Mouse (Mus musculus) adrenal gland, adult 18-20 months (tissue): ENCODE results near the gene Gm49358. TPM values are rescaled to one million over a fixed set of nuclear protein-coding genes. Genes with fewer than 3 reads are reported as not detected.

ENCODE experiments used
- DNase-seq, 2 experiments: peaks; one replicate each; pipeline ENCODE4 v3.0.0; 2021 to 2022; ENCODE audit warnings: low spot score in 2 of 2
- total RNA-seq, 2 experiments: library from RNA; stranded (reverse); gene quantifications; 1 replicate in 1 of 2; 2 replicates in 1 of 2; pipeline ENCODE4 v1.2.3; 2021

Gm49358 gene
- total RNA-seq, 2 experiments from 2014 or later, result 12.4 to 15.9 TPM

DNA sequence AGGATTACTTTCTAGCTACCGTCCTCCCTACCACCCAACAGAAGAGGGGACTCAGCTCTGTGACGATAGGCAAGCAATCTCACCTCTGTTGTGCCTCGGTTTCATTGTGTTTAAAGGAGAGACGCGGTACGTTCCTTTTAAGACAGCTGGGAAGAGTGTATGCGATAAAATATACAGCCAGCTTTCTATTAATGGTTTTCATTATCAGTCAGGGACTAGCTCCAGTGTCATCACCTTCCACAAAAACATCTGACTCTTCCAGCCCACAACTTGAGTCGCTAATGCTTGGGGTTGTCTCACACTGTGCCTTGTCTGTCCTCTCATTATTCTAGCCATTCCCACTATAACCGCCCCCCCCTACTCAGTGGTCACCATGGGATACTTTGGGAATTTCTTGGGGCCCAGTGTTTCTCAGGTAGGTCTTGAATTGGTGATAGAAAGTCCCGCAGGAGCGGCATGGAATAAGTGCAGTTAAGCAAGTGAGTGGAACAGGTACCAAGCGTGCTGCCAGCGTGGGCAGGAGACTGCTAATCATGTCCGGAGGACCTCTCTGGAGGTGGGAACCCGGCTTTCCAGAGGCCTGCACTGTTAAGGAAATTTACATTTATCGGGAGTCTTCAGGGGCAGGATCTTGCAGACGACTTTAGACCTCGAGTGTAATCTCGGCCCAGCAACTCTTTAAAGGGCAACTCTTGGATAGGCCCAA, 14.0 kb downstream of the Gm49358 start:
- no peak for DNase-seq

DNA sequence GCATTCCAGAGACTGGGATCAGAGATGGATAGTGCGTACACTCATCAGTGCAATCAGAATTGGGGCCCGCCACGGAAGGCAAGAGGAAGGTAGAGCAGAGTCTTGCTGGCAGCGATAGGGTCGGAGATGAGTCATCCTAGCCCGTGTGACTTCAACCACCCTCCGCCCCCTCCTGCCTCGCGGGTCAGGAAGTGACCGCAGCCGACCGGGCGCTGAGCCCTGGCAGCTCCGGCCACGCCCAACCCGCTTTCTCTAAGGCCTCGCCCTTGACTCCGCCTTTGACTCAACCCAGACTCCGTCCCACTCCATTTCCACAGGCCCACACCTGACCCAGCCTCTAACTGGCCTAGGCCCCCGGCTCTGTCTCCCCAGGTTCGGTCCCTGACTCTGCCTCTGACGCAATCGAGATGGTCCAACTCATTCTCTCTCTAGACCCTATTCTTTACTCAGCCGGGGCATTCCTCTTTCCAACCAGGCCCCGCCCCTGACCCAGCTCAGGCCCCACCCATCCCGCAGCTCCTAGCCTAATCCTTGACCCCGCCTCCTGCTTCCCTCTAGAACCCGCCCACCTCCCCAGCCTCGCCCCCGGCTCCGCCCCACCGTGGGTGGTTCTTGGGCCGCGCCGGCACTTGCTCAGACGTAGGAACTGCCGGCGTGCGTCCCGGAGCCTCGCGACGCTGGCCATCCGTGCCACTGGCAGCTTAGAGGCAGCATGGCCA, 14.8 kb downstream of the Gm49358 start, which contains the start of gene Nt5dc3:
TSS of gene Nt5dc3 (plus strand) at position 608 of the 719 bp plus-strand sequence.
- peak; percentile 92 to 95 for DNase-seq

DNA sequence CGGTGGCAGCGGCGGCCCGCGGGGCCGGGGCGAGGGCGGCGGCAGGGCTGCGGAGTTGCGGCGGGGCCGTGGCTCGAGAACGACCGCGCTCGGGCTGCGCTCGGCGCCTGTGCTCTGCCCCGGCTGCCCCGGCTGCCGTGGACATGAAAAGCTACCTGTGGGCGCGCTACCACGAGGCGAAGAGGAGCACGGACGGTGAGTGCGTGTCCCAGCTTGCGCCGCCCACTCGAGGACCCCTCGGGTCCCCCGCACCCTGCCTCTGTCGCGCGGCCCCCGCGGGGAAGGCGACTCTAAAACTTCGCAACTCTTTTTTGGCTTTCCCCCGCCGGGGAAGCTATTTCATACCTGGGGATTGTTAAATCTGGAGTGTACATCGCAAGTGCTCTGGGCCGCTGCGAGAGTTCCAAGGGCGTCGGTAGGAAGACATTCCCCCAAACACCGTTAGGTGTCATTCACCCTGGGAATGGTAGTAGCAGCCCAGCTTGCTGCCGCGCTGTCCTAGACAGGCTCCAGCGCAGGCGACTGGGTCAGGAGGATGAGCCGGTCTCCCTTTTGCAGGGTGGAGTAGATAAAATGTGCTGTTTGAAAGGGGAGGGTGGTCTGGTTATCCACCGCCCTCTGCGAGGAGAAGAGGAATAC, 15.5 kb downstream of the Gm49358 start:
- peak; percentile 41 to 45 for DNase-seq

DNA sequence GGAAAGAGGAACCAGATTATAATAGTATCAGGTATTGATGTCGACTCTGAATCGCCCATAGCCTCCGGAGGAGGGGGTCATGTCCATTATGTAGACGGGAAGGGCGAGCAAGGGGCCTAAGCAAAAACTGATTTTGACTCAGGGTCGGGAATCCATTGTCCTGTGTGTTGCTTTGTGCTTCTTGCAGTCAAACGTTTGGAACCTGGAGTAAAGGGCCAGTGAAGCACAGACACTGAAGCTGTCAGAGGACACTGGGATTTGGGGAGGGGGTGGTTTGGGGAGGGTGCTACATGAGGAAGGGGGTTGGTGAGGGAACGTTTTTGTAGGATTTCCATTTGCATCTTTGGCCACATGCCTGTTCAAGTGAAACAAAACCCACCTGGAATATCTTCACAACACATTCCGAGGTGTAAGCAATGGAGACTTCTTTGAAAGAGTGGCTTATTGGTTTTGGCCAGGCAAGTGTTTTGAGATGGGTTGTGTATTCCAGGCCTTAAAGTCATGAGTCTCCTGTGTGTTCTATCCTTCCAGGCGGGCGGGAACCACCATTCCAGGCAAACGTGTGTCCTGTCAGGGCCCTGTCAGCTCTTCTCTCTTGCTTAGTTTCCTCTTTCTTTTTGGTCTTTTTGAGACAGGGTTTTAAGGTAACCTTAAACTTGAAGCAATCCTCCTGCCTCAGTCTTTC, 16.2 kb downstream of the Gm49358 start:
- no peak for DNase-seq

DNA sequence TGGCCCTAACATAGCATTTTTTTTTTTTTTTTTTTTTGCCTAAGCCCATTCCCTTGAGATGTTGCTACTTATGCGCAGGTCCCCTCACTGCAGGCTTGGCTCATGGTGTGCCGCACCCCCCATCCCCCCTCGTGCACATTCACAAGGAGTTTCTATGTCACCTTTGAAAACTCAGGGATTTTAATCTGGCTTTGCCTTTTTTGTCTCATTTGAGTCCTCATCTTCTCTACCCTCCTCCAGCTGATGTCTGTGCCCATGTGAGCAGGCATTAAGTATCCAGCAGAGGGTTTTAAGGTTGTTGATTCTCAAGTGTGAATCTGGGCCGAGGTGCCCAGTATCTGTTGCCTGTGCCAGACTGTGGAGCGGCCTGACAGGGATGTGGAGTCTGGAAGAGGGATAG, 17.9 kb downstream of the Gm49358 start:
- DNase-seq, result no peak

DNA sequence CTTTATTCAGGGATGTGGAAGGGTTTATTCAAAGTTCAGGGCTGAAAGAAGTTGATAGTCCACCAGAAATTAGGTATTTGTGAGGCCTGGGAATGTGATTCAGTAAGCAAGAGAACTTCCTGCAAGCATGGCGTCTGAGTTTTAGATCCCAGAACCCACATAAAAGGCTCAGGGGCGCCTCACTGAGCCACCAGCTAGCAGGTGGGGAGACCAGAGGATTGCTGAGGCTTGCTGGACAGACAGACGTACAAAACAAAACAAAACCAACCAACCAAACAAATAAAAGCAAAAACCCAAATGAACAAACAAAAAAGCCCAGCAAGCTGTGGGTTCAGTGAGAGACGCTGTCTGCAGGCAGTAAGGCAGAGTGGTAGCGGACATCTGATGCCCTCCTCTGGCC, 18.9 kb downstream of the Gm49358 start:
- DNase-seq, result no peak

DNA sequence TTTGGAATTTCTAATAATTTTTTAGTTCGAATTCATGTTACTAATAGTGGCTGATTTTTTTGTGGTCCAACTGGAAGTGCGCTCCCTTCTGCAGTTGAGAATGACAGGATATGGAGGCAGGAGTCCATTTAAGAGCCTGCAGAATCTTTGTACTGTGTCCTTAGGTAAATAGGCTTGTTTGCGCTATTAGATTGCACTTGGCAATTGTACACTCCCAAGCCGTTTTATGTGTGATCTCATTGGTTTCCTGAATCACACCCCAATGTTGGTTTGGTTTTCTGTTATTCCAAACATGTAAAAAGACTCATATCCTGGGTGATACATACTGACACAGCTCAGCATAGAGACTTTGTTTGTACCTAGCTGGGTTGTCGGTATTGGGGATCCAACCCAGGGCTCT, 19.8 kb downstream of the Gm49358 start:
- no peak for DNase-seq

DNA sequence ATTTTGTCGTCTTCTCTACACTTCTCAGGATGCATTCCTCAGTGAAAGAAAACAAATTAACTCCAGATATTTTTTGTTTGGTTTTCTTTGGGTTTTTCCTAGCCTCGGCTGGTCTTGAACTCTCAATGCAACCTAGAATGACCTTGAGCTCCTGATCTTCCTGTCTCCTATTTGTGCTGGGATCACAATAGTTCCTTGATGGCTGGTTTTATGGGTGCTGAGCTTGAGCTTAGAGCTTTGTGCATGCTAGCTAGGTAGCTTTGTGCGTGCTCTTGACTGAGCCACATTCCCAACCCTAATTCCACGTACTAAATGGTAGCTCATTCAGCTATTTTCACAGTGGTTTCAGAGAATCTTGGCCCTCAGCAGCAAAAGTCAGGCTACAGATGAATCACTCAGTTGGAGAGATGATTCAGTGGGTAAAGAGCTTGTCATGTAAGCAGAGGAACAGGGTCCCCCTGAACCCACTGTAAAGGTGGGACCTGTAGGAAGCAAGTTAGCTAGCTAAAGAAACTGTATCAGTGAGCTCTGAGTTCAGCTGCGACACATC, 20.4 kb downstream of the Gm49358 start:
- no peak for DNase-seq

DNA sequence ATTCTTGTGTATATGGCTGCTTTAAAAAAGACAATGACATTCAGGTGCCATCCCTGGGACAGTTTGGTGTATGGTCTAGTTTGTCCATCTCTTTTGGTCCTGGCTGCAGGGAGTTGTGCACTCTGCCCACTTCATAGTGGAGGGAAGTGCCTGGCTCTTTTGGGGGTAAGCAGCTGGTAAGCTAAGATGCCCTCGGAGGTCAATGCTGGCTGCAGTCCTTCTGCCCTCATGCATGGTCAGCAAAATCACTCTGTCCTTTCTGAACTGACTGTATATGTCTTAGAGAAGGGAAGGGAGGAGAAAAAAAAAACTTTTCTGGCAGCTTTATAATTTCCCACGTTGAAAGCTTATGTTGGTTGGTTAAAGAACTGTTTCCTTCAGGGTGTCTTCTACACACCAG, 21.6 kb downstream of the Gm49358 start:
- no peak for DNase-seq

DNA sequence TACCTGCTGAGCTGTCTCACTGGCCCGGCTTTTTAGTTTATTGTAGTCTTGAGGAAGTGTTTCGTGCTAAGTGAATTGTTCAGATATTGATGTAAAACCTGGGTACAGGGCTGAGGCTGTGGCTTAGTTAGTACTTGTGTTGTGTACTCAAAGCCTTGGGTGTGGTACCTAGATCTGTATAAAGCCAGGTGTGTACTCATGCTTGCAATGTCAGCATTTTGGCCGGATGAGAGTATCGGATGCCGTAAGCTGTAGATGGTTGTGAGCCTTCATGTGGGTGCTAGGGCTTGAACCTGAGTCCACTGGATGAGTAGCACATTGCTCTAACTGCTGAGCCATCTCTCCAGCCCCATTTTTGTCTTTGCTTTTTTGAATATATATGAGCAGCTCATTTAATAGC, 22.3 kb downstream of the Gm49358 start:
- no peak for DNase-seq

DNA sequence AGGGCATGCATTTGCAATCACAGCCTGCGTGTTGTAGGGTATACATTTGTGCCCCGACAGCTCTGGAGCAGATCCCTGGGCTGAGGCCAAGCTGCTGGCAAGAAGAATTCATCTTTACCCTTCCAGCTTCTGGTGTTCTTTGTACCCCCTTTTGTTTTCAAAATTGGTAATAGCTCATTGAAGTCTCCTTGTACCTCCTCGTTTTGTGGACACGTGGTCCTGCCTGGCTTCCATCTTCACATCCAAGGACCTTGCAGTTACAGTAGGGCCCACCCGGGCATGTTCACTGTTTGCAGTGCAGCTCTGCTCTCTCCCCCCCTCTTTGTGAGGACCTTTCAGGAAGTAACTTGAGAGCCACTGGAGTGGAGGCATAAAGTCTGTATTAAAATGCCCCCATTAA, 24.4 kb downstream of the Gm49358 start:
- DNase-seq, result no peak

DNA sequence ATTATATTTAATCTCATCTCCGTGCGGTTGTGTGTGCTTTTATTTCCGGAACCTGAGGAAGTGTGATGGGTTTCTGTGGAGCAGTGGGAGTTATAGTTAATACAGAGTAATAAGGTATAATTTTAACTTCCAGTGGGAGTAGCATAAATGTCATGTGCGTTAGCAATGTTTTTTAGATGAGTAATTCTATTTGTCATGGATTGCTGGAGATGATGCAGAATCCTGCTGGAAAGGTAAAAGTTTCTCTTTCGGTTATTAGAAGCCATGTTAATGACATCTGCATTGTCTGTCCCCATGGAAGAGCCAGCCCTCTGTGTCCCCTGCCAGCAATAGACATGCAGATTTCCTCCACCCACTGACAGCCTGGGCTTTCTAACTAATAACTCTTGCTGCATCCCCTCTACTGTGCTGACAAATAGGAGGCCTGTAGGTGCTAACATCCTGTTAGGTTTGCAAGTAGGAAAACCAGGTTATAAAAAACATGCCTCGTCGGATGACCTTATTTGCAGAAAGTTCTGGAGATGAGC, 25.4 kb downstream of the Gm49358 start:
- no peak for DNase-seq

DNA sequence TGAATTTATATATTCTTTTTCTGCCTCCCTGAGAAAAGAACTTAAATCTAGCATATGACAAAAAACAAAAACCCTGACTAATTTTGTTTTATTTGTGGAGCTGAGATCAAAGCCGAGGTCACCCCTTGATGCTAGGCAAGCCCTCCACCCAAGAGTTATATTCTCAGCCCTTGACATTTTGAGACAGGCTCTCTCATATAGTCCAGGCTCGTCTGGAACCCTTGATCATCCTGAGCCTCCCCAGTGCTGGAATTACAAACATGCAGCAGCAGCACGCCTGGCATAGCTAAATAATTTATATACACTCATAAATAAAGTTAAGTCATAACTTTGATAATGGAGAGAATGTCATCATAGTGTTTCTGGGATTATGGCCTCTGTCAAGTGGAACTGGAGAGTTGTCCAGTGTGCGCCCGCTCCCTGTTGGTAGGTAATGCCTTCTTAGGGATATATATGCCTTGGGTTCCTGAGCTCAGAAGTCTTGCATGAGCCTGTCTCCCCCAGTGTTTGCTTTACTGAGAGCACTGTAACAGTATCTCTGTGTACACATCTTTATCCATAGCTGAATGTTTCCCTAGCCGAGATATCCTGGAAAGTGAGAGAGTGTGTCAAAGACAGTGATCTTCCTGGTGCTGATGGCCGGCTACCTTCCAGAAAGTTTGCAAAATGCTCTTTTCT, 27.9 kb downstream of the Gm49358 start:
- DNase-seq, result no peak

DNA sequence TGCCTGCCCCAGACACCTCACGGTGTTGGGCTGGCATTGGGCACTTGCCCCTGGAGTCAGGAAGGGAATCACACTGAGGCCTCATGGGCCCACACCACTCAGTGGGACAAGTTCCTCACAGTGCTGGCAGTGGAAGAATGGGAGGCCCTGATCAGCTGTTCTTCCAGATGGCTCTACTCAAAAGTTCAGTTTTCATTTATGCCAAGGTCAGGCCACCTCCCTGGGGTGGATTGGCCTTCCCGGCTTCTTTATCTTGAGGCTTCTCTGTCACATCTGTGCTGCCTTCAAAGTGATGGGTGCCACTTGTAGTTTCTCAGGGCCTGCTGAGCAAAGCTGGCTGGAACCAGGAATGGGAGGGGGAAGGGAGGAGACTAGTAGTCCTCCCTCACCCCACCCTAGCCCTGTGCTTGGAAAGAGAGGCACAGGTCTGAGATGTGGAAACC, 29.8 kb downstream of the Gm49358 start:
- DNase-seq, result peak in 1 of 2 experiments; percentile 32

DNA sequence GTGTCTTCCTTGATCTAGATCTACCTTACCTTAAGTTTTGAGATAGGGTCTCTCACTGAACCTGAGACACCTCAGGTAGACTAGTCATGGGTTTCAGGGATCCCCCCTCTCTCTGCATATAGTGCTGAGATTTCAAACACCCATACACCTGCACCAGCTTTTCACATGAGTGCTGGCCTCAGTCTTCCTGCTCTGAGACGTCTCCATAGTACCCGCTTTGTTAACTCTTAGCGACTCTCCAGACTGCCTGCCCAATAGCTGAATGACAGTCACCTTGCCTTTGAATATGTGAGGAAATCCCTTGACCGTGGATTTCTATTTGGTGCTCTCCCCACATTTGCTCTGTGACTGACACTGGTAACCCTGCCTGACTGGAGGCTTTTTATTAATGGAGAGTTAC, 30.4 kb downstream of the Gm49358 start:
- DNase-seq, result no peak

DNA sequence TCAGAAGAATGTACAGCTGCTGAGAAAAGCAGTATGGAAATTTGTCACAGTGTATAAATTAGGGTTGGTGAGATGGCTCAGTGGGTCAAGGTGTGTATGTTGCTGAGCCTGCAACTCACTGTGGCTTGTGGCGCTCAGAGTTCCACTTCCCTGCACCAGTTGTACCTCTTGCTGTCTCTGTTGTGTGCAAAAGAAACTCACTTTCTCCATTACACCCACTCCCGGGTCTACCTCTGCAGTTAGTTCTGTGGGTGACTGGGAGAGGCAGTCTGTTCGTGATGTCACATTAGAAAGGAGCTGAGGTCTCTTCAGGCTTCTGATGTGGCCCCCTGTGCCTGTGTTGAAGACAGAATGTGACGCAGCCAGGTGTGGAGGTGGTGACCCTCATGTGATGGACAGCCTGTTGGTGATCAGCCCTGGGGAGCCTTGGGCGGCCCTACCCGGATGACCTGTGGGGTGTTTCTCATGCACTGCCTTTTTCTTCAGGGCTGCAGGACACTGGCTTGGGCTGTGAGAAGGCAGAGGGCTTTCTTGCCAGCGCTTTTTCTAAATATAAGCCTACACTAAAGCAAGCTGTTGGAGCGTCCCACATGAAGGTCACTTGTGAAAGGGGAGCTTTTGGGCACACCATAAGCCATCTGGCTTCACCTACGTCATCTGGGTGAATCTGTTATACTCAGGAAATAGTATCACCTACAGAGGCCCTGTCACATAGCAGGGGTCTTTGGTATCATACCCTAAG, 31.2 kb downstream of the Gm49358 start:
- peak in 1 of 2 experiments; percentile 27 for DNase-seq

DNA sequence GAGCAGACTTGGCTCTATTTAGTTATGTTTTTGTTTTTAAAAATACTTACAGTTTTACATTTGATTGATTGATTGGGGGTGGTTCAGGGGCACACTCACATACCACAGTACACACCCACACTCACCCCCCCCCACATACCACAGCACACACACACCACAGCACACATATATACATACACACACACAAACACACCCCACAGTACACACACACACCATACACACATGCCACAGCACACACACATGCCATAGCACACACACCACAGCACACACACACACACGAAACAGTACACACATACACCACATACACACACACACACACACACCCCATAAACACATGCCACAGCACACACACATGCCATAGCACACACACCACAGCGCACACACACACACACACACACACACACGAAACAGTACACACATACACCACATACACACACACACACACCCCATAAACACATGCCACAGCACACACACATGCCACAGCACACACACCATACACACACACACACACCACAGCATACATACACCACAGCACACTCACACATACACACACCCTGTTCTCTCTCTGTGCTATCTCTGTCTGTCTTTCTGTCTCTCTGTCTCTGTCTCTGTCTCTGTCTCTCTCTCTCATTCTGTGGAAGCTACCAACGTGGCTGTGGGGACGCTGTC, 32.4 kb downstream of the Gm49358 start:
- no peak for DNase-seq

DNA sequence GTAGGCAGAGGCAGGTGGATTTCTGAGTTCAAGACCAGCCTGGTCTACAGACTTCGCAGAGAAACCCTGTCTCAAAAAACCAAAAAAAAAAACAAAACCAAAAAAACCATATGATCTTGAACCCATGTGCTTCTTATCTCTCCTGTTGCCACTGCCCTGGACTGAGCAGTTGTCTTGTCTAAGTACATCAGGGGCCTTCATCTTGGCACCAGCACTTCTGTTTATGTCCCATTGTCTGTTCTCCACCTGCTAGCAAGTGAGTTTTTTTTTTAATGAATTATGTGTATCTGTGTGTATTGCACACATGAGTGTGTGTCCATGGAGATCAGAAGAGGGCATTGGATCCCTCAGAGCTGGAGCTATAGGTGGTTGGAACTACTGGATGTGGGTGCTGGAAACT, 43.6 kb downstream of the Gm49358 start:
- DNase-seq, result no peak
